Mouse (Mus musculus): ENCODE measurements at regions not wholly inside any gene's neighbourhood (a gene's known extent, or its start where the extent isn't known, plus 50 kb on each side); places are given as distances from the start of the nearest gene placed in this dataset.
A peak's percentile ranks its signal among the peaks of the same experiment; 100 is the strongest.

- Histone ChIP-seq H3K9me3 (ENCODE audit: control insufficient read depth, low read length) (no peaks in the 10 kb centered on the region), H3K4me2 (ENCODE audit: low read length) (no peak overlapping the region), H3K27ac (replicated peaks; ENCODE audit: low read depth, low read length) (no peak overlapping the region), H3K4me1 (ENCODE audit: control insufficient read depth, insufficient read depth, low read length) (peaks cover 15% of the 10 kb centered on the region; the same call in 1 of the 2 replicates), H3K9ac (replicated peaks; ENCODE audit: low read length) (no peak overlapping the region), H3K4me3 (replicated peaks; ENCODE audit: low read depth, low read length) (no peak overlapping the region), H3K36me3 (ENCODE audit: control insufficient read depth, insufficient read depth, low read length) (no peaks in the 10 kb centered on the region), H3K27me3 (ENCODE audit: control insufficient read depth, insufficient read depth, low read length) (no peaks in the 10 kb centered on the region)
- WGBS = 50% methylated on average over 1 of the region's 1 CpGs
- DNase-seq (no peak), ATAC-seq (ENCODE audit: low FRiP score, low TSS enrichment) (no peak)
Observed at GRCm38 (mm10) chr5:75446386-75446785, 128.3 kb upstream of the Kit start.

- H3K36me3 ChIP-seq (ENCODE audit: control insufficient read depth, insufficient read depth, low read length) = no peaks in the 10 kb centered on the region
- no peaks in the 10 kb centered on the region for H3K9me3 ChIP-seq (ENCODE audit: control insufficient read depth, low read length)
- H3K27ac ChIP-seq (replicated peaks; ENCODE audit: low read depth, low read length) = no peak overlapping the region
- H3K4me1 ChIP-seq (ENCODE audit: control insufficient read depth, insufficient read depth, low read length) = peaks cover 17% of the 10 kb centered on the region
- no peak overlapping the region for H3K9ac ChIP-seq (replicated peaks; ENCODE audit: low read length)
- no peak overlapping the region for H3K4me2 ChIP-seq (ENCODE audit: low read length)
- H3K4me3 ChIP-seq (replicated peaks; ENCODE audit: low read depth, low read length) = no peak overlapping the region
- WGBS = 42% methylated on average over 21 of the region's 21 CpGs
- DNase-seq (peak; percentile 47), ATAC-seq (ENCODE audit: low FRiP score, low TSS enrichment) (peak; percentile 17; the same call in 1 of the 2 replicates)
- H3K27me3 ChIP-seq (ENCODE audit: control insufficient read depth, insufficient read depth, low read length) = no peaks in the 10 kb centered on the region
Observed at GRCm38 (mm10) chr5:75449913-75450525, 124.7 kb upstream of the Kit start.

- 55% methylated on average over 9 of the region's 9 CpGs for WGBS
Observed at GRCm38 (mm10) chr5:75450564-75450963, 124.2 kb upstream of the Kit start.

GRCm38 (mm10) chr5:75451081-75451480 lies 123.6 kb upstream of the Kit start:
- Histone ChIP-seq H3K4me1 (ENCODE audit: control insufficient read depth, insufficient read depth, low read length) (peaks cover 19% of the 10 kb centered on the region), H3K9ac (replicated peaks; ENCODE audit: low read length) (no peak overlapping the region), H3K4me2 (ENCODE audit: low read length) (no peak overlapping the region), H3K9me3 (ENCODE audit: control insufficient read depth, low read length) (no peaks in the 10 kb centered on the region), H3K4me3 (replicated peaks; ENCODE audit: low read depth, low read length) (no peak overlapping the region), H3K36me3 (ENCODE audit: control insufficient read depth, insufficient read depth, low read length) (no peaks in the 10 kb centered on the region), H3K27ac (replicated peaks; ENCODE audit: low read depth, low read length) (no peak overlapping the region), H3K27me3 (ENCODE audit: control insufficient read depth, insufficient read depth, low read length) (no peaks in the 10 kb centered on the region)
- ATAC-seq (ENCODE audit: low FRiP score, low TSS enrichment) (no peak), DNase-seq (no peak)
- WGBS = 68% methylated on average over 5 of the region's 5 CpGs

More at GRCm38 (mm10) chr5:75450564-75450963, 124.2 kb upstream of the Kit start:
- Histone ChIP-seq H3K9me3 (ENCODE audit: control insufficient read depth, low read length) (no peaks in the 10 kb centered on the region), H3K4me2 (ENCODE audit: low read length) (no peak overlapping the region), H3K9ac (replicated peaks; ENCODE audit: low read length) (no peak overlapping the region), H3K27me3 (ENCODE audit: control insufficient read depth, insufficient read depth, low read length) (no peaks in the 10 kb centered on the region), H3K27ac (replicated peaks; ENCODE audit: low read depth, low read length) (no peak overlapping the region), H3K4me3 (replicated peaks; ENCODE audit: low read depth, low read length) (no peak overlapping the region), H3K36me3 (ENCODE audit: control insufficient read depth, insufficient read depth, low read length) (no peaks in the 10 kb centered on the region), H3K4me1 (ENCODE audit: control insufficient read depth, insufficient read depth, low read length) (peaks cover 19% of the 10 kb centered on the region)
- ATAC-seq (ENCODE audit: low FRiP score, low TSS enrichment) = no peak
- DNase-seq = no peak

- ATAC-seq (ENCODE audit: low FRiP score, low TSS enrichment) (no peak), DNase-seq (no peak)
- Histone ChIP-seq H3K27me3 (ENCODE audit: control insufficient read depth, insufficient read depth, low read length) (no peaks in the 10 kb centered on the region), H3K9ac (replicated peaks; ENCODE audit: low read length) (no peak overlapping the region), H3K4me1 (ENCODE audit: control insufficient read depth, insufficient read depth, low read length) (peaks cover 19% of the 10 kb centered on the region), H3K4me3 (replicated peaks; ENCODE audit: low read depth, low read length) (no peak overlapping the region), H3K36me3 (ENCODE audit: control insufficient read depth, insufficient read depth, low read length) (no peaks in the 10 kb centered on the region), H3K27ac (replicated peaks; ENCODE audit: low read depth, low read length) (no peak overlapping the region), H3K4me2 (ENCODE audit: low read length) (no peak overlapping the region), H3K9me3 (ENCODE audit: control insufficient read depth, low read length) (no peaks in the 10 kb centered on the region)
- 75% methylated on average over 8 of the region's 8 CpGs for WGBS
Observed at GRCm38 (mm10) chr5:75451693-75452092, 123.0 kb upstream of the Kit start.

- Histone ChIP-seq H3K9me3 (ENCODE audit: control insufficient read depth, low read length) (no peaks in the 10 kb centered on the region), H3K4me2 (ENCODE audit: low read length) (no peak overlapping the region), H3K4me3 (replicated peaks; ENCODE audit: low read depth, low read length) (no peak overlapping the region), H3K27ac (replicated peaks; ENCODE audit: low read depth, low read length) (no peak overlapping the region), H3K9ac (replicated peaks; ENCODE audit: low read length) (no peak overlapping the region), H3K27me3 (ENCODE audit: control insufficient read depth, insufficient read depth, low read length) (no peaks in the 10 kb centered on the region), H3K4me1 (ENCODE audit: control insufficient read depth, insufficient read depth, low read length) (peaks cover 19% of the 10 kb centered on the region), H3K36me3 (ENCODE audit: control insufficient read depth, insufficient read depth, low read length) (no peaks in the 10 kb centered on the region)
- ATAC-seq (ENCODE audit: low FRiP score, low TSS enrichment) (no peak), DNase-seq (peak; percentile 21)
- 66% methylated on average over 9 of the region's 9 CpGs for WGBS
Observed at GRCm38 (mm10) chr5:75453757-75454390, 120.8 kb upstream of the Kit start.

- H3K4me1 ChIP-seq (ENCODE audit: control insufficient read depth, insufficient read depth, low read length) = peaks cover 17% of the 10 kb centered on the region
- no peak overlapping the region for H3K4me2 ChIP-seq (ENCODE audit: low read length)
- no peaks in the 10 kb centered on the region for H3K9me3 ChIP-seq (ENCODE audit: control insufficient read depth, low read length)
- ATAC-seq (ENCODE audit: low FRiP score, low TSS enrichment) (no peak), DNase-seq (peak; percentile 31)
- H3K27ac ChIP-seq (replicated peaks; ENCODE audit: low read depth, low read length) = no peak overlapping the region
- no peak overlapping the region for H3K9ac ChIP-seq (replicated peaks; ENCODE audit: low read length)
- WGBS = 41% methylated on average over 16 of the region's 16 CpGs
- H3K27me3 ChIP-seq (ENCODE audit: control insufficient read depth, insufficient read depth, low read length) = no peaks in the 10 kb centered on the region
- H3K4me3 ChIP-seq (replicated peaks; ENCODE audit: low read depth, low read length) = no peak overlapping the region
- no peaks in the 10 kb centered on the region for H3K36me3 ChIP-seq (ENCODE audit: control insufficient read depth, insufficient read depth, low read length)
Observed at GRCm38 (mm10) chr5:75454961-75455541, 119.7 kb upstream of the Kit start.

- no peaks in the 10 kb centered on the region for H3K36me3 ChIP-seq (ENCODE audit: control insufficient read depth, insufficient read depth, low read length)
- H3K4me3 ChIP-seq (replicated peaks; ENCODE audit: low read depth, low read length) = no peak overlapping the region
- no peaks in the 10 kb centered on the region for H3K9me3 ChIP-seq (ENCODE audit: control insufficient read depth, low read length)
- H3K4me1 ChIP-seq (ENCODE audit: control insufficient read depth, insufficient read depth, low read length) = peaks cover 11% of the 10 kb centered on the region
- no peak for ATAC-seq (ENCODE audit: low FRiP score, low TSS enrichment)
- 62% methylated on average over 6 of the region's 6 CpGs for WGBS
- H3K27ac ChIP-seq (replicated peaks; ENCODE audit: low read depth, low read length) = no peak overlapping the region
- no peak overlapping the region for H3K4me2 ChIP-seq (ENCODE audit: low read length)
- no peak for DNase-seq
- H3K27me3 ChIP-seq (ENCODE audit: control insufficient read depth, insufficient read depth, low read length) = no peaks in the 10 kb centered on the region
- H3K9ac ChIP-seq (replicated peaks; ENCODE audit: low read length) = no peak overlapping the region
Observed at GRCm38 (mm10) chr5:75457403-75457802, 117.3 kb upstream of the Kit start.

GRCm38 (mm10) chr5:75458317-75458716 lies 116.4 kb upstream of the Kit start:
- no peaks in the 10 kb centered on the region for H3K9me3 ChIP-seq (ENCODE audit: control insufficient read depth, low read length)
- H3K27me3 ChIP-seq (ENCODE audit: control insufficient read depth, insufficient read depth, low read length) = no peaks in the 10 kb centered on the region
- no peaks in the 10 kb centered on the region for H3K36me3 ChIP-seq (ENCODE audit: control insufficient read depth, insufficient read depth, low read length)
- H3K4me3 ChIP-seq (replicated peaks; ENCODE audit: low read depth, low read length) = no peak overlapping the region
- H3K4me1 ChIP-seq (ENCODE audit: control insufficient read depth, insufficient read depth, low read length) = peaks cover 11% of the 10 kb centered on the region
- WGBS = 93% methylated on average over 7 of the region's 7 CpGs
- no peak for ATAC-seq (ENCODE audit: low FRiP score, low TSS enrichment)
- no peak overlapping the region for H3K27ac ChIP-seq (replicated peaks; ENCODE audit: low read depth, low read length)
- no peak for DNase-seq
- no peak overlapping the region for H3K9ac ChIP-seq (replicated peaks; ENCODE audit: low read length)
- H3K4me2 ChIP-seq (ENCODE audit: low read length) = no peak overlapping the region

All from midbrain, embryonic 14.5 days (tissue).